Mouse (Mus musculus) kidney, embryonic 16.5 days (tissue): ENCODE results near the gene Asah2. TPM values are rescaled to one million over a fixed set of nuclear protein-coding genes. Genes with fewer than 3 reads are reported as not detected.

ENCODE experiments used
- ATAC-seq: fragments of 200-750 bp; cut with Nextera tagmentation; 2 replicates; pipeline ENCODE4 v1.8.0; 2017; ENCODE audit warnings: moderate TSS enrichment; ENCODE audit not compliant: low FRiP score, low TSS enrichment
- H3K27ac ChIP-seq: fragments of 300-500 bp; sonication (generic); 2 replicates; pipeline ENCODE4 v1.5.1; 2014; ENCODE audit warnings: low read length
- H3K27me3 ChIP-seq: fragments of 300-500 bp; sonication (generic); 2 replicates; pipeline ENCODE4 v1.6.1; 2014; ENCODE audit warnings: low read length, control low read depth, mixed read lengths; ENCODE audit not compliant: insufficient read depth
- H3K36me3 ChIP-seq: fragments of 300-500 bp; sonication (generic); 2 replicates; pipeline ENCODE4 v1.6.1; 2014; ENCODE audit warnings: low read length, control low read depth, mixed read lengths; ENCODE audit not compliant: insufficient read depth
- H3K4me1 ChIP-seq: fragments of 300-500 bp; sonication (generic); 2 replicates; pipeline ENCODE4 v1.6.1; 2014; ENCODE audit warnings: low read length, control low read depth, mixed read lengths; ENCODE audit not compliant: insufficient read depth
- H3K4me2 ChIP-seq: fragments of 300-500 bp; sonication (generic); replicated peaks from 2 replicates; pipeline ENCODE4 v1.6.1; 2014; ENCODE audit warnings: low read depth, low read length
- H3K4me3 ChIP-seq: fragments of 300-500 bp; sonication (generic); 2 replicates; pipeline ENCODE4 v1.5.1; 2014; ENCODE audit warnings: mild to moderate bottlenecking, low read length
- H3K9ac ChIP-seq: fragments of 300-500 bp; sonication (generic); replicated peaks from 2 replicates; pipeline ENCODE4 v1.6.1; 2014; ENCODE audit warnings: low read length
- H3K9me3 ChIP-seq: fragments of 300-500 bp; sonication (generic); 2 replicates; pipeline ENCODE4 v1.6.1; 2016; ENCODE audit warnings: low read length, control low read depth
- WGBS: fragments of 180-500 bp; shearing (Covaris S2); extraction: QIAGEN DNeasy Blood & Tissue Kit; methylation state at CpG from one replicate; pipeline ENCODE4 v1.1.7; 2014; 5-methylcytosine and 5-hydroxymethylcytosine counted together
- polyA plus RNA-seq: library from polyadenylated mRNA; unstranded; fragments of >200 nt; fragmentation: Nextera tagmentation; extraction: Ambion mirVana; gene quantifications from 2 replicates; pipeline ENCODE4 v1.2.1, GENCODE M21; 2015

Asah2 gene
- polyA plus RNA-seq, 1 experiment from 2014 or later: 2.0 TPM

- 56% methylated on average over 8 of the region's 8 CpGs for WGBS
- H3K4me2 ChIP-seq: no peak overlapping the region
Observed at GRCm38 (mm10) chr19:32019722-32020121, 88.3 kb downstream of the Asah2 start.

GRCm38 (mm10) chr19:32018585-32018984 is 89.4 kb downstream of the Asah2 start:
- 27% methylated on average over 7 of the region's 7 CpGs for WGBS
- ATAC-seq: no peak
- no peak overlapping the region for H3K27ac ChIP-seq

More at GRCm38 (mm10) chr19:32019722-32020121, 88.3 kb downstream of the Asah2 start:
- no peak for ATAC-seq
- Histone ChIP-seq H3K36me3 (peaks cover 5% of the 10 kb centered on the region; the same call in 1 of the 2 replicates), H3K27ac (no peak overlapping the region), H3K9ac (no peak overlapping the region), H3K4me1 (0 out of 2 replicates have a peak, but pooled peaks cover 13% of the 10 kb centered on the region), H3K27me3 (no peaks in the 10 kb centered on the region), H3K9me3 (no peaks in the 10 kb centered on the region; the same call in 1 of the 2 replicates), H3K4me3 (no peak overlapping the region)

GRCm38 (mm10) chr19:32018053-32018452 is 90.0 kb downstream of the Asah2 start:
- Histone ChIP-seq H3K4me3 (no peak overlapping the region), H3K9ac (no peak overlapping the region), H3K27ac (no peak overlapping the region), H3K4me2 (no peak overlapping the region), H3K27me3 (no peaks in the 10 kb centered on the region), H3K4me1 (0 out of 2 replicates have a peak, but pooled peaks cover 13% of the 10 kb centered on the region), H3K36me3 (peaks cover 3% of the 10 kb centered on the region; the same call in 1 of the 2 replicates), H3K9me3 (no peaks in the 10 kb centered on the region; the same call in 1 of the 2 replicates)
- WGBS: 91% methylated on average over 5 of the region's 5 CpGs
- no peak for ATAC-seq

More at GRCm38 (mm10) chr19:32018585-32018984, 89.4 kb downstream of the Asah2 start:
- H3K4me1 ChIP-seq: 0 out of 2 replicates have a peak, but pooled peaks cover 13% of the 10 kb centered on the region
- H3K4me2 ChIP-seq: no peak overlapping the region
- no peak overlapping the region for H3K4me3 ChIP-seq
- no peak overlapping the region for H3K9ac ChIP-seq
- H3K27me3 ChIP-seq: no peaks in the 10 kb centered on the region
- H3K36me3 ChIP-seq: peaks cover 3% of the 10 kb centered on the region; the same call in 1 of the 2 replicates
- H3K9me3 ChIP-seq: no peaks in the 10 kb centered on the region; the same call in 1 of the 2 replicates

GRCm38 (mm10) chr19:32002623-32003022 is 105.4 kb downstream of the Asah2 start:
- H3K27ac ChIP-seq: no peak overlapping the region
- no peaks in the 10 kb centered on the region for H3K36me3 ChIP-seq
- H3K27me3 ChIP-seq: no peaks in the 10 kb centered on the region
- ATAC-seq: no peak
- H3K4me3 ChIP-seq: no peak overlapping the region
- 61% methylated on average over 5 of the region's 5 CpGs for WGBS
- no peak overlapping the region for H3K4me2 ChIP-seq
- H3K9ac ChIP-seq: no peak overlapping the region
- no peaks in the 10 kb centered on the region for H3K9me3 ChIP-seq
- H3K4me1 ChIP-seq: no peaks in the 10 kb centered on the region

GRCm38 (mm10) chr19:31996916-31997315 is 111.1 kb downstream of the Asah2 start:
- Histone ChIP-seq H3K9ac (no peak overlapping the region), H3K4me3 (no peak overlapping the region), H3K27me3 (no peaks in the 10 kb centered on the region), H3K4me1 (no peaks in the 10 kb centered on the region), H3K9me3 (no peaks in the 10 kb centered on the region), H3K4me2 (no peak overlapping the region), H3K27ac (no peak overlapping the region), H3K36me3 (no peaks in the 10 kb centered on the region)
- 90% methylated on average over 3 of the region's 3 CpGs for WGBS
- ATAC-seq: no peak

GRCm38 (mm10) chr19:31991057-31991456 is 117.0 kb downstream of the Asah2 start:
- no peak overlapping the region for H3K4me3 ChIP-seq
- no peak for ATAC-seq
- H3K9me3 ChIP-seq: no peaks in the 10 kb centered on the region
- no peak overlapping the region for H3K4me2 ChIP-seq
- no peaks in the 10 kb centered on the region for H3K4me1 ChIP-seq
- no peak overlapping the region for H3K27ac ChIP-seq
- WGBS: 89% methylated on average over 6 of the region's 6 CpGs
- no peaks in the 10 kb centered on the region for H3K36me3 ChIP-seq
- H3K9ac ChIP-seq: no peak overlapping the region
- no peaks in the 10 kb centered on the region for H3K27me3 ChIP-seq

- no peak overlapping the region for H3K4me3 ChIP-seq
- H3K4me2 ChIP-seq: no peak overlapping the region
- no peaks in the 10 kb centered on the region; the same call in 1 of the 2 replicates for H3K27me3 ChIP-seq
- 58% methylated on average over 2 of the region's 2 CpGs for WGBS
- no peaks in the 10 kb centered on the region for H3K36me3 ChIP-seq
- H3K4me1 ChIP-seq: 0 out of 2 replicates have a peak, but pooled peaks cover 4% of the 10 kb centered on the region
- H3K9me3 ChIP-seq: no peaks in the 10 kb centered on the region
- no peak overlapping the region for H3K9ac ChIP-seq
- ATAC-seq: peak; percentile 51; the same call in 1 of the 2 replicates
- H3K27ac ChIP-seq: no peak overlapping the region
Observed at GRCm38 (mm10) chr19:31975882-31976281, 132.1 kb downstream of the Asah2 start.

GRCm38 (mm10) chr19:31971998-31972397 is 136.0 kb downstream of the Asah2 start:
- no peaks in the 10 kb centered on the region for H3K9me3 ChIP-seq
- 8% methylated on average over 6 of the region's 6 CpGs for WGBS
- no peaks in the 10 kb centered on the region; the same call in 1 of the 2 replicates for H3K27me3 ChIP-seq
- H3K36me3 ChIP-seq: no peaks in the 10 kb centered on the region
- H3K4me1 ChIP-seq: 0 out of 2 replicates have a peak, but pooled peaks cover 4% of the 10 kb centered on the region
- H3K9ac ChIP-seq: no peak overlapping the region
- H3K4me3 ChIP-seq: no peak overlapping the region
- no peak overlapping the region for H3K4me2 ChIP-seq
- no peak overlapping the region for H3K27ac ChIP-seq
- ATAC-seq: peak; percentile 89

- H3K4me1 ChIP-seq: 0 out of 2 replicates have a peak, but pooled peaks cover 4% of the 10 kb centered on the region
- no peaks in the 10 kb centered on the region for H3K36me3 ChIP-seq
- H3K27me3 ChIP-seq: no peaks in the 10 kb centered on the region; the same call in 1 of the 2 replicates
- H3K4me3 ChIP-seq: no peak overlapping the region
- no peak overlapping the region for H3K9ac ChIP-seq
- H3K4me2 ChIP-seq: no peak overlapping the region
- H3K9me3 ChIP-seq: no peaks in the 10 kb centered on the region
- no peak overlapping the region for H3K27ac ChIP-seq
- no peak for ATAC-seq
- 56% methylated on average over 3 of the region's 3 CpGs for WGBS
Observed at GRCm38 (mm10) chr19:31971405-31971804, 136.6 kb downstream of the Asah2 start.

- no peaks in the 10 kb centered on the region for H3K4me1 ChIP-seq
- 61% methylated on average over 5 of the region's 5 CpGs for WGBS
- no peak overlapping the region for H3K4me2 ChIP-seq
- H3K27me3 ChIP-seq: no peaks in the 10 kb centered on the region; the same call in 1 of the 2 replicates
- H3K4me3 ChIP-seq: no peak overlapping the region
- no peaks in the 10 kb centered on the region for H3K9me3 ChIP-seq
- H3K36me3 ChIP-seq: no peaks in the 10 kb centered on the region
- ATAC-seq: no peak
- no peak overlapping the region for H3K9ac ChIP-seq
- H3K27ac ChIP-seq: no peak overlapping the region
Observed at GRCm38 (mm10) chr19:31967933-31968532, 140.0 kb downstream of the Asah2 start.
